In genomic region chr2:180119439-180120291, GRCm38 (mm10) we compare ENCODE assay signal across 8 mouse cellular contexts. TPM values are rescaled to one million over a fixed set of nuclear protein-coding genes. Genes with fewer than 3 reads are reported as not detected.
A peak's percentile ranks its signal among the peaks of the same experiment; 100 is the strongest.
DNase-seq lines count a peak whose midpoint lies in the region; ATAC-seq lines count a peak whose summit lies in the region.

No protein-coding gene starts in this region.

- no peaks in the 10 kb centered on the region for H3K36me3 ChIP-seq in heart, embryonic 14.5 days (ENCODE audit: control insufficient read depth, insufficient read depth, low read length)
- H3K36me3 ChIP-seq in liver, embryonic 15.5 days (replicated peaks): 0 out of 2 replicates have a peak, but pooled peaks cover 5% of the 10 kb centered on the region

- peak; percentile 27 for ATAC-seq in heart, embryonic 14.5 days (ENCODE audit: insufficient number of reproducible peaks, insufficient read depth, low FRiP score, low read depth)
- ATAC-seq in liver, embryonic 15.5 days (ENCODE audit: insufficient read depth): peak; percentile 21

- peak overlapping the region; percentile 91 for H3K4me2 ChIP-seq in heart, embryonic 14.5 days (ENCODE audit: low read length)
- peak overlapping the region; percentile 95 for H3K4me2 ChIP-seq in liver, embryonic 15.5 days

- H3K4me1 ChIP-seq in heart, embryonic 14.5 days (ENCODE audit: control insufficient read depth in 2 of 2, insufficient read depth in 2 of 2, low read length in 2 of 2): peaks cover 26 to 42% of the 10 kb centered on the region in 2 experiments
- H3K4me1 ChIP-seq in liver, embryonic 15.5 days (replicated peaks): peaks cover 46% of the 10 kb centered on the region

- peak; percentile 45 for DNase-seq in cerebellum, adult 11 months
- DNase-seq in cerebellum, postnatal 25 days: no peak
- peak; percentile 67 for DNase-seq in thymus, postnatal 4 days
- no peak for DNase-seq in thymus, postnatal 25 days
- DNase-seq in retina, postnatal 1 day: peak; percentile 16
- no peak for DNase-seq in adrenal gland, adult 2 months

- peak overlapping the region; percentile 72 to 84 for H3K4me3 ChIP-seq in heart, embryonic 14.5 days (ENCODE audit: control insufficient read depth in 1 of 2, insufficient read depth in 1 of 2, low read depth in 1 of 2, low read length in 2 of 2)
- peak overlapping the region; percentile 93 for H3K4me3 ChIP-seq in liver, embryonic 15.5 days (replicated peaks)

- H3K9ac ChIP-seq in heart, embryonic 14.5 days (ENCODE audit: low read length): peak overlapping the region; percentile 87
- peak overlapping the region; percentile 83 for H3K9ac ChIP-seq in liver, embryonic 15.5 days

- H3K27ac ChIP-seq in heart, embryonic 14.5 days (replicated peaks in 1 of 2; ENCODE audit: control insufficient read depth in 1 of 2, insufficient read depth in 1 of 2, low read depth in 2 of 2, low read length in 2 of 2): peak overlapping the region; percentile 30 to 76; a peak in 3 of 4 replicates
- H3K27ac ChIP-seq in liver, embryonic 15.5 days (replicated peaks): peak overlapping the region; percentile 83

- no peaks in the 10 kb centered on the region for H3K9me3 ChIP-seq in heart, embryonic 14.5 days (ENCODE audit: control insufficient read depth, low read length)
- H3K9me3 ChIP-seq in liver, embryonic 15.5 days (replicated peaks): no peaks in the 10 kb centered on the region

- 1% methylated on average over 54 of the region's 68 CpGs for WGBS in heart, embryonic 14.5 days
- under 1% methylated on average over 64 of the region's 68 CpGs for WGBS in liver, embryonic 15.5 days (ENCODE audit: insufficient replicate concordance)

- no peaks in the 10 kb centered on the region for H3K27me3 ChIP-seq in heart, embryonic 14.5 days (ENCODE audit: control insufficient read depth, insufficient read depth, low read length)
- peaks cover 24% of the 10 kb centered on the region for H3K27me3 ChIP-seq in liver, embryonic 15.5 days

RNA-seq across cellular contexts. Expression of gene Osbpl2, which starts 0.6 kb away (rescaled TPM):
- 38.0 and 40.5 TPM in 2 replicates for polyA plus RNA-seq in heart, embryonic 14.5 days (2014; fragmentation: Nextera tagmentation; extraction: Ambion mirVana)
- 9.4 and 10.5 TPM in 2 replicates for polyA plus RNA-seq in liver, embryonic 15.5 days (2015; fragmentation: Nextera tagmentation; extraction: Ambion mirVana)
- 10 to 100 TPM; 41.8 to 42.3 TPM for total RNA-seq in adrenal gland, adult 2 months (2021)
- polyA plus RNA-seq in adrenal gland, adult 2 months (2012; rRNA removed): 15.8 and 21.7 TPM in 2 replicates

RNA-seq across cellular contexts. Expression of gene Hrh3, which starts 15.4 kb away (rescaled TPM):
- not detected in 2 replicates for polyA plus RNA-seq in heart, embryonic 14.5 days (2014; fragmentation: Nextera tagmentation; extraction: Ambion mirVana)
- polyA plus RNA-seq in liver, embryonic 15.5 days (2015; fragmentation: Nextera tagmentation; extraction: Ambion mirVana): not detected in 2 replicates
- not detected for total RNA-seq in adrenal gland, adult 2 months (2021)
- polyA plus RNA-seq in adrenal gland, adult 2 months (2012; rRNA removed): 0.16 and 0.86 TPM in 2 replicates

RNA-seq across cellular contexts. Expression of gene Mtg2, which starts 49.3 kb away (rescaled TPM):
- 24.9 and 27.9 TPM in 2 replicates for polyA plus RNA-seq in heart, embryonic 14.5 days (2014; fragmentation: Nextera tagmentation; extraction: Ambion mirVana)
- polyA plus RNA-seq in liver, embryonic 15.5 days (2015; fragmentation: Nextera tagmentation; extraction: Ambion mirVana): 11.1 and 12.5 TPM in 2 replicates
- 10 to 100 TPM; 13.5 to 22.2 TPM for total RNA-seq in adrenal gland, adult 2 months (2021)
- polyA plus RNA-seq in adrenal gland, adult 2 months (2012; rRNA removed): 12.4 and 13.1 TPM in 2 replicates

RNA-seq across cellular contexts. Expression of gene Adrm1, which starts 51.6 kb away (rescaled TPM):
- polyA plus RNA-seq in heart, embryonic 14.5 days (2014; fragmentation: Nextera tagmentation; extraction: Ambion mirVana): 102 and 109 TPM in 2 replicates
- polyA plus RNA-seq in liver, embryonic 15.5 days (2015; fragmentation: Nextera tagmentation; extraction: Ambion mirVana): 107 and 109 TPM in 2 replicates
- total RNA-seq in adrenal gland, adult 2 months (2021): 100 to 1,000 TPM; 152 to 183 TPM
- polyA plus RNA-seq in adrenal gland, adult 2 months (2012; rRNA removed): 280 and 296 TPM in 2 replicates

Comparison
In these comparisons a context has a peak if more than half of its experiments do, and no peak if none do; other contexts are left out.
1. DNase-seq: peak in cerebellum, adult 11 months (single experiment), thymus, postnatal 4 days (single experiment) and retina, postnatal 1 day (single experiment); none in cerebellum, postnatal 25 days (0 of 2), thymus, postnatal 25 days (single experiment) and adrenal gland, adult 2 months (single experiment).